Mouse (Mus musculus) erythroblast, embryonic 14.5 days (primary cell): ENCODE results near the gene Wt1.

Experiments
- GATA1 ChIP-seq: IDR thresholded peaks from 2 replicates; pipeline ENCODE4 v1.6.1; 2012; ENCODE audit warnings: low read length, inconsistent platforms, mixed read lengths
- TAL1 ChIP-seq: IDR thresholded peaks from 3 replicates; pipeline ENCODE4 v1.6.1; 2012; ENCODE audit warnings: low read length, inconsistent platforms, mixed read lengths

DNA sequence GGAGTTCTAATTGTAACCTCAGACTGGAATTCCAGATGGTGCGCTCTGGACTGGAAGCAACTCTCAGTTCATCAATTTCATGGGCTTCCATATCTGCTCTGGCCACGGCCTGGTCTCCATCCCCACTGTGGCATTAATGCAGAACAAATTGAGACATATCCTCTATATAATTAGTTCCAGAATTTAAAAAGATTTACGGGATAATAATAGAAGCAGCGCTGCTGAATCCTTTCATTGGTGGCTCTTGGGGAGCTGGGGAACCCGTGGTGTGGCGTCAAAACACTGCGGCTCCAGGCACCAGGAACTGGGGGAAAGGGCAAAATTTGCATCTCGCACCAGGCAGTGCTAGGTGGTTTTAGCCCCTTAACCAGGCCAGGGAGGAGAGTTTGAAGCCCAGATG, 4.1 kb upstream of the Wt1 start:
- no peak for TF ChIP-seq TAL1
- no peak for TF ChIP-seq GATA1
